Mouse (Mus musculus) MN1 (cell line): ENCODE measurements around the gene Mrpl45.
A peak's percentile ranks its signal among the peaks of the same experiment; 100 is the strongest.

Experiments
- DNase-seq: peaks from one replicate; pipeline ENCODE4 v3.0.0-alpha.2; 2016; ENCODE audit warnings: low spot score

Mrpl45 gene

GRCm38 (mm10) chr11:97333044-97333443, 17.5 kb downstream of the Mrpl45 start:
- no peak for DNase-seq

- DNase-seq: no peak
Observed at GRCm38 (mm10) chr11:97333896-97334295, 18.4 kb downstream of the Mrpl45 start.

DNA sequence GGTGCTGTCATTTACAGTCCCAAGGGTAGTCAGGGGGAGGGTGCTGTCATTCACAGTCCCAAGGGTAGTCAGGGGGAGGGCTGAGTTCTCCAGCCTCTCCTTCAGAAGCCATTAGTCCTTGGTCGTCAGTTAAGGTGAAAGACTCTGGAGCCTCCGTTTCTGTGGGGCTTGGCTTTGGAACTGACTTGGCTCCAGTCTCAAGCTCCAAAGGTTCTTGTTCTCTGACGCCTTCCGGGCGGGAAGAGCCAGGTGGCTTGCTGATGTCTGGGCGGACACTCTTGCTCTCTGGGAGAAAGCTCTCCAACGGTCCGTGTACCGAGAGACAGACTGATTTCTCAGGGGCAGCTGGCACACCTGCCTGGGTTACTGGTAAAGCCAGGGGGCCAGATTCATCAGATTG, 18.9 kb downstream of the Mrpl45 start:
- no peak for DNase-seq

- DNase-seq: no peak
Observed at GRCm38 (mm10) chr11:97336238-97336637, 20.7 kb downstream of the Mrpl45 start.

GRCm38 (mm10) chr11:97336751-97337345, 21.3 kb downstream of the Mrpl45 start:
- no peak for DNase-seq

GRCm38 (mm10) chr11:97337363-97337762, 21.8 kb downstream of the Mrpl45 start:
- DNase-seq: no peak

GRCm38 (mm10) chr11:97338302-97338976, 22.9 kb downstream of the Mrpl45 start:
- DNase-seq: no peak

GRCm38 (mm10) chr11:97338977-97339315, 23.4 kb downstream of the Mrpl45 start:
- peak; percentile 89 for DNase-seq

- DNase-seq: no peak
Observed at GRCm38 (mm10) chr11:97343175-97343574, 27.7 kb downstream of the Mrpl45 start.

GRCm38 (mm10) chr11:97343619-97344018, 28.1 kb downstream of the Mrpl45 start:
- DNase-seq: no peak

DNA sequence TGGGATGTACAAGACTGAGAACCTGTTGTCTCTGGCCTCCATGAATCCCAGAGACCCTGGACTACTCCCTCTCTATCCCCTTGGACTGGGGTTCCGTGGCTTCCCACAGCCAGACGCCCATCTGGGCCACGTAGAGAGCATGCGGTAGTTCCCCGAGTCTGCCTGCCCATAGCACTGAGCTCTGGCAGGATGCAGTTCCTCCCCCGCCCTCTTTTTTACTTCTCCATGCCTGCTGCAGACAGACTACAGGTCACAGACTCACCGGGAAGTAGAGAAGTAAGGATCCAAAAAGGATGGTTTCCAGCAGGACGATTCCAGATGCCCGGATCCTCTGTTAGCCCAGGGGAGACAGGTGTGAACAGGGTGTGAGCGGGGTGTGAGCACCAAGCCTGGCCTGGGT, 29.9 kb downstream of the Mrpl45 start:
- no peak for DNase-seq

DNA sequence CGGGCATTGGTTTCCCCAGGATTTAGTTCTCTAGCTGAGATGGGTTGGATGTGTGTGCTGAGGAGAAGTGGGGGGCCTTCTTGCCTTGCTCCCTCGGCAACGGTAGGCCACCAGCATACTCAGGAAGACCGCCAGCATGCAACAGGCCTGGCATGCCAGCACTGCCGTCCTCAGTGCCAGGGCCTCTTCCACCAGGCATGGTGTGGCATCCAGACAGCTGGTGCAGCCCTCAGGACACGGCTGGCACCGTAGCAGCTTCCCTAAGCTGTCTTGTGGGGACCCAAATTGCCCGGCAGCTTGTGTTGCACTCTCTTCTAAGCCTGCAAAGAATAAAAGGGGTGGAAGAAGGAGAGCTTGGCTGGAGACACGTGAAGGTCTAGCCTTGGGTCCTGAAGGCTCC, 30.9 kb downstream of the Mrpl45 start:
- no peak for DNase-seq

DNA sequence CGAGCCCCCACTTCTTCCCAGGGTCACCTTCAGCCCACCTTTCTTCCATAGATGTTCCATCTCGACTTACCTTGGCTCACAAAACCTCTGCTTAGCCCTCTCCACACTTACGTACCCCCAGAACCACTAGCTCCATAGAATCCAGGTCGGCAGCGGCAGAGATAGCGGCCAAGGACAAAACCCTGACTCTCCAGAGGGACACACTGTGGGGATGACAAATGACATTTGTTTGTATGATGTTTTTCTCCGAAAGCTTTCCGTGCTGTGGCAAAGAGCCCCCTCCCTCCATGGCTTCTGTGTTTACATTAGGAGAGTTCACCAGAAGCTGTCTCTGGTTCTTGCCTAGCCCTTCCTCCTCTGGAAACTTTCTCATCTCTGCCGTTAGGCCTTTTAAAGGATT, 31.8 kb downstream of the Mrpl45 start:
- DNase-seq: no peak

- peak; percentile 87 for DNase-seq
Observed at GRCm38 (mm10) chr11:97350035-97350434, 34.5 kb downstream of the Mrpl45 start.

DNA sequence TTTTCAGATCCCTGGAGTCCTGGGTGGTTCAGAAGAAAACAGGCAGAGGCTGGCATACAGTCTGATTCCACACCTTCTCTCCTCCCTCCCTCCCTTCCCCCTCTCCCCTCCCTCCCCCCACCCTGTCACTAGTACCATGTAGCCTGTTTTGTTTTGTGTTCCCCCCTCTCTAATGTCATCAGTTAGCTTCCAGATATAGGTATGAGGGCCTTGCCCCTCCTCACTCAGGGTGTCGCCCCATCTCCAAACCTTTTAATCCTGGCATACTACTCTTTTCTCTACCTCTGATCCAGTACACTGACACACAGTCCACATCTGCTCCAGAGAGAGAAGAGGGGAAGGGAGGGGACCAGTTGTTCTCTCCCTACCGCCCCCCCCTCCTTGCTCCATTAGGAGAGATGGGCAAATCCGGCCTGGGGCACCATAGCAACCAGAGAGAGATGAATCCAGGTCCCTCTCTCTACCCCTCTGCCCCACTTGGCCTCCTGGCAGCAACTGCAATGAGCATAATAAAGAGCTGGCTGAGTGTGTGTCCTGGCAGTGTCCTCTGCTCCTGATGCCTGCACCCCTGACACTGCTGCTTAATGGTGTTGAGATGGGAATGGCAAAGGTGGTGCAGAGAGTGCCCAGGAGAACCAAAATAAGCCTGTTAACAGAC, 36.6 kb downstream of the Mrpl45 start, which contains the start of gene Gpr179:
TSS of gene Gpr179 (minus strand) at position 51 of the 658 bp plus-strand sequence.
- DNase-seq: peak; percentile 34

DNA sequence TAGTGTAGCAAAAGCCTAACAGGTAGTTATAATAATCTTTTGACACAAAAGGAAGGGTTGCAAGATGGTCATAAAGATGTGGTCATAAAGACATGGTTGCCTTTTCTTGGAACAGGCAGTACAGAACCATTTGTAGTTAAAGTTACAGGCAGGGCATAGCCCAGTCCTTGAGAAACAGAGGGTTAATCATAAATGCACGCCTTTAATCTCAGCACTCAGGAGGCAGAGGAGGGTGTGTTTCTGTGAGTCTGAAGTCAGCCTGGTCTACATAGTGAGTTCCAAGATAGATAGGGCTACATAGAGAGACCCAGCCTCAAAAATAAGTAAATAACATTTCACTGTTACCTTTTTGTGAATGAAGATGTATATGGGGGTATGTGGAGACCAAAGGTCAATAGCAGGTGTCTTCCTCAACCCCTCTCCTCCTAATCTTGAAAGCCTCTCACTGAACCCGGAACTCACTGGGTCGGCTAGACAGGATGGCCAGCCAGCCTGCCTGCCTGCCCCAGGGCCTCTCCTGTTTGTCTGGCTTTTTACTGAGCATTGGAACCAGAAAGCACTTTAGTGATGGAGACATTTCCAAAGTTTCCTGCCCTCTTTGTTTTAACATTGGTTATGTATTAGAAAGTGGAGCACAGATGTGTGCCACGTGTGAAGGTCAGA, 37.5 kb downstream of the Mrpl45 start:
- no peak for DNase-seq

DNA sequence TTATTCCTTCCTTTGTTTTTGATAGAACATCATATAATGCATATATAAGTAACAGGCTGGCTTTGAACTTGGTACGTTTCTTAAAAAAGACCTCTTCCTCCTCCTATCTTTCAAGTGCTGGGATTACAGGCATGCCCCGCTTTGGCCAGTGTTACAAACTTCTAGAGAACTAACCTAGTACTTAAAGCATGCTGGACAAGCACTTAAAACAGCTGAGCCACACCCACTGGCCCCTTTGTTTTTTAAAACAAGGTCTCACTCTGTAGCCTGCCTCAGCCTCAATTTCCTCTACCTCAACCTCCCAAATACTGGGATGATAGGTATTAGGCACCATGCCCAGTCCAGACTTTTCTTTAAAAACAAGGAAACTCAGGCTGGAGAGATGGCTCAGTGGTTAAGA, 39.1 kb downstream of the Mrpl45 start:
- no peak for DNase-seq

- DNase-seq: no peak
Observed at GRCm38 (mm10) chr11:97355247-97355646, 39.7 kb downstream of the Mrpl45 start.

GRCm38 (mm10) chr11:97357663-97358062, 42.1 kb downstream of the Mrpl45 start:
- DNase-seq: peak; percentile 82

DNA sequence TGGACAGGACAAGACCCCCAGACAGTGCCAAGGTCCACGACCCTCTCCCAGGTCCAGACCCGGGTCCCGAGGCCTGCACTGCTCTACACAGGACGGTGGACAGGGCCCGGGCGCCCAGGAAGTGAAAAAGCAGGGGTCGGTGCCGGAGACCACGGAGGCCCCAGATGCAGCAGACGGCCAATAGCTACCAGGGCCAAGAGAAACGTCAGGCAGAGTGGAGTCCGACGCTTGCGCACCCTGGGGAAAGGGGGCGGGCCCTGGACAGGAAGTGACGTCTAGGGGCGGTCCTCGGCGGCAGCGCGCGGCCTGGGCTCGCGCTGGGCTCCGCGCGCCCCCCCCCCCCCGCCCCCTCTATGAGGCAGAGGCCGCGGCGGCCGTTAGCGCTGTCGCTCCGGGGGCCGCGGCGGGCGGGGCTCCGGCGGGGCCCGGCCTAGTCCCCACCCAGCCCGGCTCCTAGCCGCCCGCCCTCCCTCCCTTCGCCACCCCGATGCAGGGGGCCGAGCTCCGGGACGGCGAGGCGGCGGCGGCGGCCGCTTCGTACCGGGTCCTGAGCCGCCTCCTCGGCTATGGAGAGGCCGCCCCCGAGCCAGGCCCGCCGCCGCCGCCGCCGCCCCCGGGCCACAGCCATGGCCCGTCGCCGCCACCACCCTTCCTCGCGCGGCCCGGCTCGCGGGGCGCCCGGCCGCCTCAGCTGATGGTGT, 46.6 kb downstream of the Mrpl45 start, which contains the start of gene Socs7:
TSS of gene Socs7 (plus strand) at position 604 of the 701 bp plus-strand sequence.
- DNase-seq: peak; percentile 91

DNA sequence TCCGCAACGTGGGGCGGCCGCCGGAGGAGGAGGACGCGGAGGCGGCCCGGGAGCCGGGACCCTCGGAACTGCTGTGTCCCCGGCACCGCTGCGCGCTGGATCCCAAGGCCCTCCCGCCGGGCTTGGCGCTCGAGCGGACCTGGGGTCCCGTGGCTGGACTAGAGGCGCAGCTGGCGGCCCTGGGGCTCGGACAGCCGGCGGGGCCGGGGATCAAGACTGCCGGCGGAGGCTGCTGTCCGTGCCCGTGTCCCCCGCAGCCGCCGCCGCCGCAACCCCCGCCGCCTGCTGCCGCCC, 47.1 kb downstream of the Mrpl45 start:
- DNase-seq: peak; percentile 28

DNA sequence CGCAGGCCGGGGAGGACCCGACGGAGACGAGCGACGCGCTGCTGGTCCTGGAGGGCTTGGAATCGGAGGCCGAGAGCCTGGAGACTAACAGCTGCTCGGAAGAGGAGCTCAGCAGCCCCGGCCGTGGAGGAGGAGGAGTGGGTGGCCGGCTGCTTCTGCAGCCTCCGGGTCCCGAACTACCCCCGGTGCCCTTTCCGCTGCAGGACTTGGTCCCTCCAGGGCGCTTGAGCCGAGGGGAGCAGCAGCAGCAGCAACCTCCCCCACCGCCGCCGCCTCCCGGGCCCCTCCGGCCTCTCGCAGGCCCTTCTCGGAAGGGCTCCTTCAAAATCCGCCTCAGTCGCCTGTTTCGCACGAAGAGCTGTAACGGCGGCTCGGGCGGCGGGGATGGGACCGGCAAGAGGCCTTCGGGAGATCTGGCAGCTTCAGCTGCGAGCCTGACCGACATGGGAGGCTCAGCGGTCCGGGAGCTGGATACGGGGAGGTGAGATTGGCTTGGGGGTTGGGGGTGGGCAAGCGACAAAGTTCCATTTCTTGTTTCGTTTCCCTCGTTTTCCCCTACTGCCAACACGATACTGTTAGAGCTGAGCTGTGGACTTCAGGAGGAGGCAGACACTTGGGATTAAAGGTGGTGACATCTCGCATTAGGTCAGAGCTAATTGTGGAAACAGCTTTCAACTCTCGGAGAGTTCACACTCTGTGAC, 47.6 kb downstream of the Mrpl45 start:
- DNase-seq: peak; percentile 56
